Mouse (Mus musculus) forebrain, embryonic 11.5 days (tissue): ENCODE measurements around the gene Asap3. TPM values are rescaled to one million over a fixed set of nuclear protein-coding genes. Genes with fewer than 3 reads are reported as not detected.

Experiments
- ATAC-seq: fragments of 200-750 bp; cut with Nextera tagmentation; replicated peaks from 2 replicates; pipeline ENCODE4 v1.8.0; 2017; ENCODE audit warnings: moderate TSS enrichment; ENCODE audit not compliant: low FRiP score
- DNase-seq: peaks from one replicate; pipeline ENCODE4 v3.0.0-alpha.2; 2017; ENCODE audit warnings: low spot score
- H3K27ac ChIP-seq: fragments of 300-500 bp; sonication (generic); 2 replicates; pipeline ENCODE4 v1.5.1; 2014; ENCODE audit warnings: low read depth, low read length
- H3K27me3 ChIP-seq: fragments of 300-500 bp; sonication (generic); 2 replicates; pipeline ENCODE4 v1.6.1; 2014; ENCODE audit warnings: mild to moderate bottlenecking, low read length, mixed read lengths; ENCODE audit not compliant: control insufficient read depth, insufficient read depth
- H3K36me3 ChIP-seq: fragments of 300-500 bp; sonication (generic); 2 replicates; pipeline ENCODE4 v1.6.1; 2014; ENCODE audit warnings: mild to moderate bottlenecking, low read length, moderate library complexity, mixed read lengths; ENCODE audit not compliant: control insufficient read depth, insufficient read depth
- H3K4me1 ChIP-seq: fragments of 300-500 bp; sonication (generic); replicated peaks from 2 replicates; pipeline ENCODE4 v1.6.1; 2014; ENCODE audit warnings: low read length, mixed read lengths; ENCODE audit not compliant: control insufficient read depth, insufficient read depth
- H3K4me2 ChIP-seq: fragments of 300-500 bp; sonication (generic); 2 replicates; pipeline ENCODE4 v1.6.1; 2014; ENCODE audit warnings: low read depth, mild to moderate bottlenecking, low read length, moderate library complexity, mixed read lengths; ENCODE audit not compliant: severe bottlenecking
- H3K4me3 ChIP-seq: fragments of 300-500 bp; sonication (generic); 2 replicates; pipeline ENCODE4 v1.5.1; 2014; ENCODE audit warnings: low read depth, low read length
- H3K9ac ChIP-seq: fragments of 300-500 bp; sonication (generic); 2 replicates; pipeline ENCODE4 v1.6.1; 2014; ENCODE audit warnings: low read length
- H3K9me3 ChIP-seq: fragments of 300-500 bp; sonication (generic); 2 replicates; pipeline ENCODE4 v1.6.1; 2016; ENCODE audit warnings: low read length, mixed read lengths; ENCODE audit not compliant: control insufficient read depth
- WGBS: fragments of 180-500 bp; shearing (Covaris S2); extraction: QIAGEN DNeasy Blood & Tissue Kit; methylation state at CpG from one replicate; pipeline ENCODE4 v1.1.7; 2014; 5-methylcytosine and 5-hydroxymethylcytosine counted together
- polyA plus RNA-seq: library from polyadenylated mRNA; unstranded; fragments of >200 nt; fragmentation: Nextera tagmentation; extraction: Ambion mirVana; gene quantifications from 2 replicates; pipeline ENCODE4 v1.2.1, GENCODE M21; 2014

The Asap3 gene
- polyA plus RNA-seq, 1 experiment from 2014 or later: 4.3 TPM

DNA sequence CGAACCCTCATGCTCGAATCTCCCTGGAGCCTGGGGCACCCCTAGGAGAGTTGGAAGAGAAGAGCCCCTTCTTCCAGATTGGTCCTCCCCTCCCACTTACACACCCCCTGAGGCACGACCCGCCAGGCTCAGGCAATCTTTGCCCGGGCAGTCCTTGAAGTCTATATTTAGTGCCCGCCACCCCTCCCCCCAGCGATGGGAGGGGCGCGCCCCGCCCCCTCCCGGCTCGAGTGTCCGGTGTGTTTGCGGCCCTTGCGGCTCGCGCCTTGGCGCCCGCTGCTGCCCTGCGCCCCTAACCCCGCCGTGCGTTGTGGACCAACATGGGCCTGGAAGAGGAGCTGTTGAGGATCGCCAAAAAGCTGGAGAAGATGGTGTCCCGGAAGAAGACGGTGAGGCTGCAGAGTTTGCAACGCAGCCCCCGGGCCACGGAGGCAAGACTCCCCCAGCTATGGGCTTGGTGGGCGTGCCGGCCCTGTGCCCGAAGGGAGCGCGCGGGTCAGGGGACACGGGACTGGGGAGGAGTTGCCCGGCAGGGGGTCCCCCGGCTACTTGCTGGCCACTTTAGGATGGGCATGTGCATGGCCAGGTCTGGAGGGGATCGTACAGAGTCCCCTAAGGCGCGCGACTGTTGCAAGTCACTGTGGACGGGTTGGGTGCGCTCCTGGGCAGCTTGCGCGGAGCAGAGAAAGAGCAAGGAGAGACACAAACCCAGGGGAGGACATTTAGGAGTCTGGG, 41.7 kb downstream of the Asap3 start, which contains the start of gene Tcea3:
Gene Tcea3 (plus strand): TSS at position 1 of the 735 bp plus-strand sequence.
- Histone ChIP-seq H3K9ac (peak within 1 kb of the TSS; percentile 29), H3K36me3 (no peaks in the 10 kb centered on the region), H3K27ac (no peak within 1 kb of the TSS), H3K4me1 (peaks cover 27% of the 10 kb centered on the region), H3K27me3 (peaks cover 58% of the 10 kb centered on the region), H3K9me3 (no peaks in the 10 kb centered on the region), H3K4me3 (peak within 1 kb of the TSS; percentile 38), H3K4me2 (peak within 1 kb of the TSS; percentile 85)
- DNase-seq (peak; percentile 74), ATAC-seq (no peak)
- WGBS: under 1% methylated on average over 46 of the region's 46 CpGs

DNA sequence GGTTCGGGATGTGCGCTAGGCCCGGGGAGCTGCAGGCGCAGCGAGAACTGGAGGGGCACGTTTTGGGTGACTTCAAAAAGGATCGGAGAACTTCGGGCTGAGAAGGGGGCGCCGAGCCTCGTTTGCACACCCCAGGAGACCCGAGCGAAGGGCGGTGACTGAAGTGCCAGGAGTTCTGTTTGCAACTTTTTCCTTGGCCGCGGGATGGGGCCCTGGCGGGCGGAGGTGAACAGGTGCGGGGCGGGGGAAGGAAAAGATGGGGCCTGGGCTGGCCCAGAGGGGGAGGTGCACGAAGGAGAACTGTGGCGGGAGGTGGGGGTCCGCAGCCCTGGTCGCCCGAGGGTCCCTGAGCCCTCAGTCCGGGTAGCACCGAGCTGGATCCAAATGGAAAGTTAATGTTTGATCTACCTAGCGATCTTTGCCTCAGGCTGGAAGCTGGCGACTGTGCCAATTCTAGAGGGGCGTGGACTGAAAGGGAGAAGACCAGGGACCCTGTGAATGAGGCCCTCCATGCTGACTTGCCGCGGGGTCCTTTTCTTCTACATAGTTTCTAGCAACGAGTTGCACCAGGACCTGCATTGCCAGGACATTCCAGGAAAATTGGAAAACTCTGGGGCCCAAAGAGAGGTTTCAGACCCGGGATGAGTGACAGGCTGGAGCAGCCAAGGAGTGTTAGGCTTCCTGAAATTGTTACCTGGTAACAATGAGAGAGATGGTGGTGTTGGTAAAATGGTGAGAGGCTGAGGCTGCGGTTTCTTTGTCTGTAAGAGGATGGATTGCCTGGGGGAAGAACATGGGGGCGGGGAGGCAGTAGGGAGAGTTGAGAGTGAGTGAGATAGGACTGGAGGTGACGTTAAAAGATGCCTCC, 42.5 kb downstream of the Asap3 start:
- WGBS: under 1% methylated on average over 36 of the region's 37 CpGs
- no peak overlapping the region for H3K27ac ChIP-seq

DNA sequence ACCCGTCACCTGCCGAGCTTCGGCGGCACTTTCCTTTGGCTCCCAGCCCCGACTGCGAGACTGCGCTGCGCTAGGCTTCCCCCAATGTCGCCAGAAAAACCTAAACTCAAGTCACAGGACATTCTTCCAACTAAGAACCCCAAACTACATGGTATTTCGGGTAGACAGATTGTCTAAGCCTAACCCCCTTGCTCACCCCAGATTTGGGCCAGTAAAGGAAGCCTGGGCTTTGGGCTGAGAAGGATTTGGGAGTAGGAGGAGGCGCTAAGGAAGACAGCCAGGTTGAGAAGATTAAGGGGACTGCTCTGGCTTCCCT, 43.1 kb downstream of the Asap3 start:
- Histone ChIP-seq H3K9me3 (no peaks in the 10 kb centered on the region), H3K36me3 (no peaks in the 10 kb centered on the region), H3K4me1 (peaks cover 27% of the 10 kb centered on the region), H3K27me3 (peaks cover 58% of the 10 kb centered on the region), H3K27ac (no peak overlapping the region), H3K4me3 (no peak overlapping the region), H3K4me2 (no peak overlapping the region), H3K9ac (no peak overlapping the region)
- DNase-seq: no peak
- WGBS: 3% methylated on average over 11 of the region's 11 CpGs
- ATAC-seq: no peak

More for the DNA sequence above, 42.5 kb downstream of the Asap3 start:
- Histone ChIP-seq H3K9ac (no peak overlapping the region; the same call in 1 of the 2 replicates), H3K4me2 (peak overlapping the region; percentile 85), H3K36me3 (no peaks in the 10 kb centered on the region), H3K4me3 (peak overlapping the region; percentile 38), H3K27me3 (peaks cover 58% of the 10 kb centered on the region), H3K4me1 (peaks cover 27% of the 10 kb centered on the region), H3K9me3 (no peaks in the 10 kb centered on the region)
- DNase-seq (no peak), ATAC-seq (no peak)

DNA sequence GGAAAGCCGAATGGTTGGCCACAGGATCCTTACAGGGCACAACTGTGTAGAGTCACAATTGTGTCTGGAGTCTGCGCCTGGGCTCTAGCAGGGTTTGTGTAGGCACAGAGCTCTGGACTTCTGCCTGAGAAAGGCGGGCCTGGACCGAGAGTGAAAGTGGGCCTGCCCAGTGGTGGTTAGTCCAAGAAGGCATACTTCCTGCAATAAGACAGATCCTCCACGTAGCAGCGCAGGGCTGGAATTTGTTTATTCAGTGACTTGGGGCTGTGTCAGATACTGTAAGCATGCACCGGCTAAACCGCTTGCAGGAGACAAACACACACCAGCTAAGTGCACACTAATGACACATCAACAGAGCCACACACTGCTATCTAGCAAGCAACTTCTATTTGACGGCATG, 43.6 kb downstream of the Asap3 start:
- Histone ChIP-seq H3K9me3 (no peaks in the 10 kb centered on the region), H3K27me3 (peaks cover 57% of the 10 kb centered on the region), H3K4me2 (no peak overlapping the region), H3K36me3 (no peaks in the 10 kb centered on the region), H3K4me3 (no peak overlapping the region), H3K9ac (no peak overlapping the region), H3K4me1 (peaks cover 27% of the 10 kb centered on the region), H3K27ac (no peak overlapping the region)
- 35% methylated on average over 9 of the region's 9 CpGs for WGBS
- ATAC-seq (no peak), DNase-seq (no peak)

DNA sequence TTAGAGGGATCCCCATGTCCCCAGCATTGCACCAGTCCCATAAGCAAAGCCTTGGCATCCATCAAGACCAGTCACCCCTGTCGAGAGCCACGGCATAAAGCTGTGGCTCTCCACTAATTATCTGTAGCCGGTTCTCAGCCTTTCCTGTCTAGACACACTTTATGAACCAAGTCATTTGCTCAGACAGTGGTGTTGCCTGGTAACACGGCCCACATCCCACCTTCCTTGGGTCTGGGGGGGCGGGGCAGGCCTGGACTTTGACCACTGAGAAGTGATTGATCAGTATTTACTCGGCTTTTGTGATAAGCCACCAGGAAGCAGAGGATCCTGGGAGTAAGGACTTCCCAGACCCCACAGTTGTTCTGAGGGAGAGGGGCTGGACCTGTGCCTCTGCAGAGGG, 49.8 kb downstream of the Asap3 start:
- no peak overlapping the region for H3K4me3 ChIP-seq
- DNase-seq: no peak
- no peak for ATAC-seq
- no peaks in the 10 kb centered on the region for H3K9me3 ChIP-seq
- no peak overlapping the region for H3K9ac ChIP-seq
- no peak overlapping the region for H3K27ac ChIP-seq
- no peaks in the 10 kb centered on the region for H3K36me3 ChIP-seq
- 68% methylated on average over 6 of the region's 6 CpGs for WGBS
- no peak overlapping the region for H3K4me2 ChIP-seq
- H3K27me3 ChIP-seq: peaks cover 2% of the 10 kb centered on the region; the same call in 1 of the 2 replicates
- peaks cover 3% of the 10 kb centered on the region; the same call in 1 of the 2 replicates for H3K4me1 ChIP-seq

DNA sequence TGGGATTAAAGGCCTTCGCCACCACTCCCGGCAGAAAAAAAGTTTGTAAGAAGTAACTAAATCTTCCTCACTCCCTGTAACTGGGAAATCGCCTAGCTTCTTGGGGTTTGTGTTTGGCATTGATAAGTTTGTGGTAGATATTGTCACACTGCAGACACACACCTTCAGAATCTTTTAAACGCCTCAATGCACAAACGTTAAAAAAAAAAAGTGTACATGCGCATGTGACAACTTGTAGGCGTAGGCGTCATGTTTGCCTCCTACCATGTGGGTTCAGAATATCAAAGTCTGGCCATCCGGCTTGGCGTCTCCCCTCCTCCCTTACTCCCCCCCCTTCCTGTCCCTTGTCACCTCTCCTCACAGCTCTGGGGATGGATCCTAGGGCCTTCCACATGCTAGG, 50.5 kb downstream of the Asap3 start:
- WGBS: 89% methylated on average over 10 of the region's 10 CpGs
- H3K4me3 ChIP-seq: no peak overlapping the region
- no peak overlapping the region for H3K9ac ChIP-seq
- no peaks in the 10 kb centered on the region for H3K9me3 ChIP-seq
- peaks cover under 1% of the 10 kb centered on the region; the same call in 1 of the 2 replicates for H3K27me3 ChIP-seq
- H3K27ac ChIP-seq: no peak overlapping the region
- no peaks in the 10 kb centered on the region for H3K36me3 ChIP-seq
- DNase-seq: no peak
- H3K4me2 ChIP-seq: no peak overlapping the region
- H3K4me1 ChIP-seq: peaks cover 3% of the 10 kb centered on the region; the same call in 1 of the 2 replicates
- ATAC-seq: no peak

DNA sequence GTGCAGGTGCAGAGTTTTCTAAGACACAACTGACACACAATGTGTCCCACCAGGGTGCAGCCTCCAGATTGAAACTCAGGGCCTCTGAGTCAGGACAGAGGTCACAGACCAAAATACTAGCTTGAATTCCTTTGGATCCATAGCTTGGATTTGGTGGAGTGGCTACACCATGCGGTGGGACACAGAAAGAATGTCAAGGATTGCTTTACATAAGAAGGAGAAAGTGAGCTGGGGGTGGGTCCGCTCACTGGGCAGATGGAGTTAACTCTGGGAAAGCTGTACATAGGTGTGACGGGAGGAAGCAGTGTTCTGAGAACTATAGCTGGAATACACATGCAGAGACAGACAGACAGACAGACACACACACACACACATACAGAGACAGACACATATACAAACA, 53.8 kb downstream of the Asap3 start:
- Histone ChIP-seq H3K4me1 (peaks cover 3% of the 10 kb centered on the region; the same call in 1 of the 2 replicates), H3K9ac (no peak overlapping the region), H3K4me3 (no peak overlapping the region), H3K9me3 (no peaks in the 10 kb centered on the region), H3K4me2 (no peak overlapping the region), H3K36me3 (no peaks in the 10 kb centered on the region), H3K27ac (no peak overlapping the region), H3K27me3 (no peaks in the 10 kb centered on the region)
- ATAC-seq: no peak
- no peak for DNase-seq
- 58% methylated on average over 3 of the region's 3 CpGs for WGBS

DNA sequence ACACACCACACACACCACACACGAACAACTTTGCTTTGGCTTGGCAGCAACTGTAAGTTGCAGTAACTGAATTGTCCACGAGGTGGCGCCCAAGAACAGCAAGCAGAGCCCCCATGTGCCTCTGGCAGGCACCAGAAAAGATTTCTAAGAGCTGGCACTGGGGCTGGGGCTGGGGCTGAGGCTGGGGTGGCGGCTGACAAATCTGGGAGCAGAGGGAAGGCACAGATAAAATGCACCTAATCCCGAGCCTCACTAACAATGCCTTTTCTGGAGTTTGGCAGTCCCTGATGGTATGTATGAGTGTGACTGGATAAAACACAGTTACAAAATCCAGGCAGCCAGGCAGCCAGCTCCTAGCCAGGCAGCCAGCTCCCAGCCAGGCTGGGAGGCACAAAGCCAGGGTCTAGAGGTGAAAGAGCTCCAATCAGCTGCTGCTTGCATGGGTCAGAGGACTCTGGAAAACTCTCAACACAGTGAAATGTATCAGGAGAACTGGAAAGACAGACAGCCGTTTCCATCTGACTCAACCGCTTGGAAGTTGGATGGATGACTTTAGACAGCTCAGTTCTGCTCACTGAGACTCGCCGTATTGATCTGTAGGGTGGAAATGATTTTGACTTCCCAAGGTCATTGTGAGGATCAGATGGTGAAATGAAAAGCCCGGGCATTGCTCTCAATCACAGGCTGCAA, 54.5 kb downstream of the Asap3 start:
- Histone ChIP-seq H3K4me3 (no peak overlapping the region), H3K36me3 (no peaks in the 10 kb centered on the region), H3K4me2 (no peak overlapping the region), H3K27me3 (no peaks in the 10 kb centered on the region), H3K9me3 (no peaks in the 10 kb centered on the region), H3K9ac (no peak overlapping the region), H3K27ac (no peak overlapping the region), H3K4me1 (peaks cover 3% of the 10 kb centered on the region; the same call in 1 of the 2 replicates)
- DNase-seq: peak; percentile 93
- whole genome bisulfite sequencing: 43% methylated on average over 10 of the region's 10 CpGs
- no peak for ATAC-seq
